Mouse (Mus musculus): Measurements from ENCODE around the gene 4933421I07Rik. TPM values are rescaled to one million over a fixed set of nuclear protein-coding genes. Genes with fewer than 3 reads are reported as not detected.

Gene 4933421I07Rik
- polyA plus RNA-seq (2014; fragmentation: Nextera tagmentation; extraction: Ambion mirVana): not detected in 2 replicates

- 74% methylated on average over 5 of the region's 5 CpGs for WGBS
Measured at GRCm38 (mm10) chr7:42447850-42448249, at the start of gene 4933421I07Rik. Gene 4933421I07Rik (minus strand): TSS chr7:42448120.

GRCm38 (mm10) chr7:42497356-42497755 is 49.4 kb upstream of the 4933421I07Rik start:
- Histone ChIP-seq H3K4me3 (replicated peaks; ENCODE audit: low read length) (no peak overlapping the region), H3K27me3 (ENCODE audit: control insufficient read depth, insufficient read depth, low read length) (no peaks in the 10 kb centered on the region), H3K4me1 (replicated peaks; ENCODE audit: control insufficient read depth, insufficient read depth, low read length) (no peaks in the 10 kb centered on the region), H3K9ac (no peak overlapping the region), H3K9me3 (ENCODE audit: control insufficient read depth, low read length) (peaks cover 41% of the 10 kb centered on the region), H3K36me3 (replicated peaks; ENCODE audit: control insufficient read depth, insufficient read depth) (peaks cover 17% of the 10 kb centered on the region), H3K4me2 (replicated peaks) (no peak overlapping the region), H3K27ac (no peak overlapping the region)
- ATAC-seq (ENCODE audit: low FRiP score) (no peak), DNase-seq (ENCODE audit: low spot score) (no peak)
- 96% methylated on average over 9 of the region's 9 CpGs for WGBS

More at GRCm38 (mm10) chr7:42447850-42448249, at the start of gene 4933421I07Rik:
- Histone ChIP-seq H3K4me2 (replicated peaks) (no peak within 1 kb of the TSS), H3K4me3 (replicated peaks; ENCODE audit: low read length) (no peak within 1 kb of the TSS), H3K9me3 (ENCODE audit: control insufficient read depth, low read length) (peaks cover 48% of the 10 kb centered on the region), H3K9ac (no peak within 1 kb of the TSS), H3K27ac (no peak within 1 kb of the TSS), H3K27me3 (ENCODE audit: control insufficient read depth, insufficient read depth, low read length) (no peaks in the 10 kb centered on the region), H3K4me1 (replicated peaks; ENCODE audit: control insufficient read depth, insufficient read depth, low read length) (no peaks in the 10 kb centered on the region), H3K36me3 (replicated peaks; ENCODE audit: control insufficient read depth, insufficient read depth) (no peaks in the 10 kb centered on the region)
- DNase-seq (ENCODE audit: low spot score) (no peak), ATAC-seq (ENCODE audit: low FRiP score) (no peak)

GRCm38 (mm10) chr7:42496202-42496601 is 48.3 kb upstream of the 4933421I07Rik start:
- DNase-seq (ENCODE audit: low spot score) (no peak), ATAC-seq (ENCODE audit: low FRiP score) (no peak)
- WGBS: 94% methylated on average over 1 of the region's 1 CpGs
- no peak overlapping the region for H3K27ac ChIP-seq
- H3K9ac ChIP-seq: no peak overlapping the region
- peaks cover 41% of the 10 kb centered on the region for H3K9me3 ChIP-seq (ENCODE audit: control insufficient read depth, low read length)
- H3K36me3 ChIP-seq (replicated peaks; ENCODE audit: control insufficient read depth, insufficient read depth): peaks cover 16% of the 10 kb centered on the region
- no peak overlapping the region for H3K4me3 ChIP-seq (replicated peaks; ENCODE audit: low read length)
- no peaks in the 10 kb centered on the region for H3K27me3 ChIP-seq (ENCODE audit: control insufficient read depth, insufficient read depth, low read length)
- H3K4me2 ChIP-seq (replicated peaks): no peak overlapping the region
- H3K4me1 ChIP-seq (replicated peaks; ENCODE audit: control insufficient read depth, insufficient read depth, low read length): no peaks in the 10 kb centered on the region

- no peaks in the 10 kb centered on the region for H3K4me1 ChIP-seq (replicated peaks; ENCODE audit: control insufficient read depth, insufficient read depth, low read length)
Measured at GRCm38 (mm10) chr7:42490859-42491258, 42.9 kb upstream of the 4933421I07Rik start.

GRCm38 (mm10) chr7:42490358-42490757 is 42.4 kb upstream of the 4933421I07Rik start:
- WGBS: 94% methylated on average over 4 of the region's 4 CpGs
- Histone ChIP-seq H3K4me2 (replicated peaks) (no peak overlapping the region), H3K27ac (no peak overlapping the region), H3K27me3 (ENCODE audit: control insufficient read depth, insufficient read depth, low read length) (no peaks in the 10 kb centered on the region), H3K36me3 (replicated peaks; ENCODE audit: control insufficient read depth, insufficient read depth) (peaks cover 49% of the 10 kb centered on the region), H3K9me3 (ENCODE audit: control insufficient read depth, low read length) (peaks cover 21% of the 10 kb centered on the region), H3K4me3 (replicated peaks; ENCODE audit: low read length) (no peak overlapping the region), H3K4me1 (replicated peaks; ENCODE audit: control insufficient read depth, insufficient read depth, low read length) (no peaks in the 10 kb centered on the region), H3K9ac (no peak overlapping the region)
- DNase-seq (ENCODE audit: low spot score): no peak
- no peak for ATAC-seq (ENCODE audit: low FRiP score)

More at GRCm38 (mm10) chr7:42490859-42491258, 42.9 kb upstream of the 4933421I07Rik start:
- ATAC-seq (ENCODE audit: low FRiP score): no peak
- Histone ChIP-seq H3K36me3 (replicated peaks; ENCODE audit: control insufficient read depth, insufficient read depth) (peaks cover 44% of the 10 kb centered on the region), H3K9me3 (ENCODE audit: control insufficient read depth, low read length) (peaks cover 24% of the 10 kb centered on the region), H3K9ac (no peak overlapping the region), H3K4me2 (replicated peaks) (no peak overlapping the region), H3K27me3 (ENCODE audit: control insufficient read depth, insufficient read depth, low read length) (no peaks in the 10 kb centered on the region), H3K4me3 (replicated peaks; ENCODE audit: low read length) (no peak overlapping the region), H3K27ac (no peak overlapping the region)
- no peak for DNase-seq (ENCODE audit: low spot score)
- WGBS: 96% methylated on average over 5 of the region's 5 CpGs

GRCm38 (mm10) chr7:42454640-42455039 is 6.7 kb upstream of the 4933421I07Rik start:
- Histone ChIP-seq H3K36me3 (replicated peaks; ENCODE audit: control insufficient read depth, insufficient read depth) (no peaks in the 10 kb centered on the region), H3K9ac (no peak overlapping the region), H3K27ac (no peak overlapping the region), H3K4me3 (replicated peaks; ENCODE audit: low read length) (no peak overlapping the region), H3K4me1 (replicated peaks; ENCODE audit: control insufficient read depth, insufficient read depth, low read length) (no peaks in the 10 kb centered on the region), H3K4me2 (replicated peaks) (no peak overlapping the region), H3K9me3 (ENCODE audit: control insufficient read depth, low read length) (peaks cover 33% of the 10 kb centered on the region), H3K27me3 (ENCODE audit: control insufficient read depth, insufficient read depth, low read length) (no peaks in the 10 kb centered on the region)
- DNase-seq (ENCODE audit: low spot score): no peak
- ATAC-seq (ENCODE audit: low FRiP score): no peak
- WGBS: 56% methylated on average over 4 of the region's 4 CpGs

GRCm38 (mm10) chr7:42450618-42451017 is 2.7 kb upstream of the 4933421I07Rik start:
- H3K9ac ChIP-seq: no peak overlapping the region
- H3K4me1 ChIP-seq (replicated peaks; ENCODE audit: control insufficient read depth, insufficient read depth, low read length): no peaks in the 10 kb centered on the region
- H3K4me2 ChIP-seq (replicated peaks): no peak overlapping the region
- no peaks in the 10 kb centered on the region for H3K27me3 ChIP-seq (ENCODE audit: control insufficient read depth, insufficient read depth, low read length)
- WGBS: 30% methylated on average over 3 of the region's 3 CpGs
- no peak overlapping the region for H3K27ac ChIP-seq
- DNase-seq (ENCODE audit: low spot score) (no peak), ATAC-seq (ENCODE audit: low FRiP score) (no peak)
- no peak overlapping the region for H3K4me3 ChIP-seq (replicated peaks; ENCODE audit: low read length)
- no peaks in the 10 kb centered on the region for H3K36me3 ChIP-seq (replicated peaks; ENCODE audit: control insufficient read depth, insufficient read depth)
- H3K9me3 ChIP-seq (ENCODE audit: control insufficient read depth, low read length): peaks cover 61% of the 10 kb centered on the region

GRCm38 (mm10) chr7:42447352-42447751 is 568 bp downstream of the 4933421I07Rik start:
- no peak overlapping the region for H3K27ac ChIP-seq
- peaks cover 48% of the 10 kb centered on the region for H3K9me3 ChIP-seq (ENCODE audit: control insufficient read depth, low read length)

More at GRCm38 (mm10) chr7:42447352-42447751, 568 bp downstream of the 4933421I07Rik start:
- Histone ChIP-seq H3K36me3 (replicated peaks; ENCODE audit: control insufficient read depth, insufficient read depth) (no peaks in the 10 kb centered on the region), H3K9ac (no peak overlapping the region), H3K4me3 (replicated peaks; ENCODE audit: low read length) (no peak overlapping the region), H3K4me2 (replicated peaks) (no peak overlapping the region), H3K4me1 (replicated peaks; ENCODE audit: control insufficient read depth, insufficient read depth, low read length) (no peaks in the 10 kb centered on the region), H3K27me3 (ENCODE audit: control insufficient read depth, insufficient read depth, low read length) (no peaks in the 10 kb centered on the region)
- 90% methylated on average over 9 of the region's 9 CpGs for WGBS
- ATAC-seq (ENCODE audit: low FRiP score) (no peak), DNase-seq (ENCODE audit: low spot score) (no peak)

Measured in hindbrain, embryonic 14.5 days (tissue).